Mouse (Mus musculus) hindbrain, postnatal 0 days (tissue): ENCODE measurements around the gene Cntnap1. TPM values are rescaled to one million over a fixed set of nuclear protein-coding genes. Genes with fewer than 3 reads are reported as not detected.

Experiments used
- ATAC-seq: fragments of 200-750 bp; cut with Nextera tagmentation; 2 replicates; pipeline ENCODE4 v1.8.0; 2017; ENCODE audit warnings: mild to moderate bottlenecking, moderate TSS enrichment, moderate library complexity
- DNase-seq: peaks from one replicate; pipeline ENCODE4 v3.0.0-alpha.2; 2015; ENCODE audit warnings: low spot score
- H3K27ac ChIP-seq: fragments of 300-500 bp; sonication (generic); 2 replicates; pipeline ENCODE4 v1.5.1; 2014; ENCODE audit warnings: mild to moderate bottlenecking
- H3K27me3 ChIP-seq: fragments of 300-500 bp; sonication (generic); 2 replicates; pipeline ENCODE4 v1.6.1; 2014; ENCODE audit warnings: low read length, mixed read lengths; ENCODE audit not compliant: insufficient read depth
- H3K36me3 ChIP-seq: fragments of 300-500 bp; sonication (generic); 2 replicates; pipeline ENCODE4 v1.6.1; 2014; ENCODE audit warnings: low read length, mixed read lengths; ENCODE audit not compliant: insufficient read depth
- H3K4me1 ChIP-seq: fragments of 300-500 bp; sonication (generic); 2 replicates; pipeline ENCODE4 v1.6.1; 2014; ENCODE audit warnings: antibody characterized with exemption, low read length, mixed read lengths; ENCODE audit not compliant: insufficient read depth
- H3K4me2 ChIP-seq: fragments of 300-500 bp; sonication (generic); 2 replicates; pipeline ENCODE4 v1.6.1; 2014; ENCODE audit warnings: low read depth, mild to moderate bottlenecking, low read length, moderate library complexity, mixed read lengths
- H3K4me3 ChIP-seq: fragments of 300-500 bp; sonication (generic); 2 replicates; pipeline ENCODE4 v1.5.1; 2014; ENCODE audit warnings: low read length
- H3K9ac ChIP-seq: fragments of 300-500 bp; sonication (generic); replicated peaks from 2 replicates; pipeline ENCODE4 v1.6.1; 2014; ENCODE audit warnings: mild to moderate bottlenecking, low read length, moderate library complexity, mixed read lengths
- H3K9me3 ChIP-seq: fragments of 300-500 bp; sonication (generic); 2 replicates; pipeline ENCODE4 v1.6.1; 2016; ENCODE audit warnings: low read length, mixed read lengths
- CTCF ChIP-seq: IDR thresholded peaks from 2 replicates; pipeline ENCODE4 v1.5.1; 2016; ENCODE audit warnings: antibody characterized with exemption, control low read depth, low read depth
- WGBS: fragments of 180-500 bp; shearing (Covaris S2); extraction: QIAGEN DNeasy Blood & Tissue Kit; methylation state at CpG from one replicate; pipeline ENCODE4 v1.1.7; 2014; 5-methylcytosine and 5-hydroxymethylcytosine counted together
- polyA plus RNA-seq: library from polyadenylated mRNA; unstranded; fragments of >200 nt; fragmentation: Nextera tagmentation; extraction: Ambion mirVana; gene quantifications from 2 replicates; pipeline ENCODE4 v1.2.1, GENCODE M21; 2015
- total RNA-seq: library from RNA; depleted of rRNA; stranded (reverse); fragments of >200 nt; gene quantifications from 2 replicates; pipeline ENCODE4 v1.2.3, GENCODE M21; 2014

Gene Cntnap1
- total and polyA plus RNA-seq, 2 experiments from 2014 or later = 6.5 to 28.9 TPM

DNA sequence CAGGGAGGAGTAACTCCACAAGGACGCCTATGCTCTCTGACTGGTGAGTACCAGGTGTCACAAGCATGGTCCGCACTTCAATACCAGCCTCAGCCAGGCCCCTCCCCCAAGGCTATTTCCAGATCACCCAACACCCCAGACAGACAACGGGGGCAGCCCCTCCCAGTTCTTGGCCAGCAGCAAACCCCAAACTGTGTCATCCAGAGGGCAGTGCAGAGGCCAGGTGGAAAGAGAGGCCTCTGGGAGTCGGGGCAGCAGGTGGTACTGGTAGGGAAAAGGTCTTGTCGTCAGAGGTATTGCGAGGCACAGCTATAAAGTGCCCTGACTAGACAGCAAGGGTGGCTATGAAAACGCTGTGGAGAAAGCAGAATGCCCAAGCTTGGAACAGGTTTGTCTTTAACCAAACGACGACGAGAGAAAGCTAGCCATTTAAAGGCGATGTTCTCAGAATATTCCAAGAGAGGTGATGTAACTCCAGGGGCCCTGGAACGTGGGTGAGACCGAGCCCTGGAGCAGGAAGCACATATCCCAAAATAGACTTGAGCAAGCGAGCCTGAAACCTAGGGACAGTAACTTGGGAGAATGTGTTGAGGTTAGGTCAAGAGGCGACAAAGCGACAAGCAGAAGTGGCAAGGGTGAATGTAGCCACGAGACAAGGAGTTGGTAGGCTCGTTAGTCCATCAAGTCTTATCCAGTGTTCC, 40.1 kb upstream of the Cntnap1 start:
- ATAC-seq (no peak), DNase-seq (no peak)
- 55% methylated on average over 18 of the region's 18 CpGs for WGBS
- Histone ChIP-seq H3K27me3 (no peaks in the 10 kb centered on the region), H3K4me1 (no peaks in the 10 kb centered on the region), H3K4me2 (no peak overlapping the region), H3K36me3 (peaks cover 11% of the 10 kb centered on the region), H3K27ac (no peak overlapping the region), H3K9ac (no peak overlapping the region), H3K9me3 (no peaks in the 10 kb centered on the region), H3K4me3 (no peak overlapping the region)
- no peak for TF ChIP-seq CTCF

DNA sequence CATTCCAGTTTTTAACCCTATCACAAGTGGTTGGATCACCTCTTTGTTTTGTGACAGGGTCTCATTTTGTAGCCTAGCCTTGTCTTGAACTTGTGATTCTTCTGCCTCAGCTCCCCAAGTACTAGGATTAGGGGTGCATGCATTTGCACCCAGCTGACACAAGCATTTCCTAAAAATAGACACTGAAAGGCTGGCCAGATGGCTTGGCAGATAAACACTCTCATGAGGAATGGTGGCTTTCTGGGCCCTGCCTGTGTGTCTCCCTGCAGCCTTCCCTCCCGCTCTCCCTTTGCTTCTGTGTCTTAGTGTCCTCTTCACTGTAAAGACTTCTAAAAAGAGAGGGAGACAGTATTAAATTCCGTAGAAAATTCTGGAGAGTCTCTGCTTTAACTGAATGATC, 39.1 kb upstream of the Cntnap1 start:
- WGBS = 83% methylated on average over 2 of the region's 2 CpGs
- no peak overlapping the region for H3K27ac ChIP-seq
- DNase-seq = no peak

DNA sequence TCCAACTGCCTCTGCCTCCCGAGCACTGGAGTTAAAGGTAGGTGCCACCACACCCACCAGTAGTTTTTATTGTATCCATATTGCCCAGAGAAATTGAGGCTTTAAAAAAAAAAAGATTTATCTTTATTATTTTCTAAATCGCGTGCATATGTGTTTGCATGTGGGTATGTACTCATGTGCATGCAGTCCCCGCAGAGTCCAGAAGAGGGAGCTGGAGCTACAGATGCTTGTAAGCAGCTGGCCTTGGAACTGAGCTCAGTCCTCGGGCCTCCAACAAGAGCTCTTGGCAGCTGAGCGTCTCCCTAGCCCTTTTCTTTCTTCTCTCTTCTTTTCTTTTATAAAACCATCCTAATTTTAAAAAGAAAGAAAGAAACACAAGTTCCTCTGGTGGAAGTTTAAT, 38.6 kb upstream of the Cntnap1 start:
- H3K9ac ChIP-seq = no peak overlapping the region
- H3K27ac ChIP-seq = no peak overlapping the region
- H3K4me1 ChIP-seq = no peaks in the 10 kb centered on the region
- no peaks in the 10 kb centered on the region for H3K27me3 ChIP-seq
- H3K9me3 ChIP-seq = no peaks in the 10 kb centered on the region
- 90% methylated on average over 6 of the region's 6 CpGs for WGBS
- ATAC-seq (no peak), DNase-seq (peak; percentile 79)
- no peak overlapping the region for H3K4me3 ChIP-seq
- peaks cover 2% of the 10 kb centered on the region; the same call in 1 of the 2 replicates for H3K36me3 ChIP-seq
- H3K4me2 ChIP-seq = no peak overlapping the region
- TF ChIP-seq CTCF = peak; percentile 64

More for the DNA sequence above, 39.1 kb upstream of the Cntnap1 start:
- no peak for TF ChIP-seq CTCF
- no peak overlapping the region for H3K4me2 ChIP-seq
- H3K9me3 ChIP-seq = no peaks in the 10 kb centered on the region
- no peaks in the 10 kb centered on the region for H3K4me1 ChIP-seq
- H3K27me3 ChIP-seq = no peaks in the 10 kb centered on the region
- H3K4me3 ChIP-seq = no peak overlapping the region
- H3K36me3 ChIP-seq = peaks cover 7% of the 10 kb centered on the region
- no peak for ATAC-seq
- H3K9ac ChIP-seq = no peak overlapping the region

DNA sequence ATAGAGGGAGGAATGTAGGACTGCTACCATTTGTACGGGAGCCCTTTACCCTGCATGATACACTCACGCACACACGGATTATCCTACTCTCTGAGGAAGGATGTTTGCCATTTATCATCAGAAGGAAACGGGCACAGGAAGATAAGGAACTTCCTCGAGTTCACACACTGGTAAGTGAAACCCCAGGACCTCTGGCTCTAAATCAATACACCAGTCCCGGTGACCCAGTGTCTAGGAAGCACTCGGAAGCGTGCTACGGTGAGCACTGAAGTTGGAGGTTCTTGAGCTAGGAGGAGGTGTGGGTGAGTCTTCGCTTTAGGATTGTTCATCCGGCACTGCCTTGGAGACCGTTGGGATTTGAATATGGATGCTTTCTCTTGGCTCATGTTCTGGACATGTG, 37.3 kb upstream of the Cntnap1 start:
- Histone ChIP-seq H3K27ac (no peak overlapping the region), H3K4me3 (no peak overlapping the region), H3K36me3 (no peaks in the 10 kb centered on the region), H3K27me3 (no peaks in the 10 kb centered on the region), H3K4me2 (no peak overlapping the region), H3K4me1 (no peaks in the 10 kb centered on the region), H3K9ac (no peak overlapping the region), H3K9me3 (no peaks in the 10 kb centered on the region)
- TF ChIP-seq CTCF = no peak
- ATAC-seq = no peak
- no peak for DNase-seq
- WGBS = 73% methylated on average over 12 of the region's 12 CpGs

DNA sequence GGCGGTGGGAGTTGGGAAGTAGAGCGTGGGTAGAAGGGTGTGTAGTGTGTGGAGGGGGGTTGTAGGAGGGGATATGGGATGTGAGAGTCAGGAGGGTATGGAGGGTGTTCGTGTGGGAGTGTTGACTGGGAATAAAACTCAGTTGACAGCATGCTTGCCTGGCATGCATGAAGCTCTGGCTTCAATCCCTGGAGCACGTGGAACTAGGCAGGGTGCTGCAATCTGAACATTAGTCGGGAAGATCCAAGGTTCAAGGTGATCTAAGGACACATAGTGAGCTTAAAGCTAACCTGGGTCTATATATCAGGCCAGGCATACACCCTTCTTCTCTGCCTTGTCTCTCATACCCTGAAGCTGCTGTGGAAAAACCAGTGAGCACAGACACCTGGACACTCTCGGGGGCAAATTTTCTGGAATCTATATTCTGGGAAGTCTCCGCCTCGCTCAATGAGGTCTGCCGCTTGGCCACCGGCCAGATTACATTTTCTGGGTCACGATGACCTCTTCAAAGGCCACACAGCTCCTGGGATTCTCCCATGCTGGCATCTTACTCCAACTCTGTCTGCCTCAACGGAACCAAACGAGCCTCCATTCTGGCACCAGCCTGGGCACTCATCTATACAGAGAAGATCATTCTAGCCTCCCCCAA, 36.0 kb upstream of the Cntnap1 start:
- DNase-seq (no peak), ATAC-seq (no peak)
- Histone ChIP-seq H3K27ac (no peak overlapping the region), H3K4me3 (no peak overlapping the region), H3K36me3 (no peaks in the 10 kb centered on the region), H3K9ac (no peak overlapping the region), H3K27me3 (no peaks in the 10 kb centered on the region), H3K4me2 (no peak overlapping the region), H3K9me3 (no peaks in the 10 kb centered on the region), H3K4me1 (no peaks in the 10 kb centered on the region)
- WGBS = 64% methylated on average over 13 of the region's 13 CpGs
- no peak for TF ChIP-seq CTCF

DNA sequence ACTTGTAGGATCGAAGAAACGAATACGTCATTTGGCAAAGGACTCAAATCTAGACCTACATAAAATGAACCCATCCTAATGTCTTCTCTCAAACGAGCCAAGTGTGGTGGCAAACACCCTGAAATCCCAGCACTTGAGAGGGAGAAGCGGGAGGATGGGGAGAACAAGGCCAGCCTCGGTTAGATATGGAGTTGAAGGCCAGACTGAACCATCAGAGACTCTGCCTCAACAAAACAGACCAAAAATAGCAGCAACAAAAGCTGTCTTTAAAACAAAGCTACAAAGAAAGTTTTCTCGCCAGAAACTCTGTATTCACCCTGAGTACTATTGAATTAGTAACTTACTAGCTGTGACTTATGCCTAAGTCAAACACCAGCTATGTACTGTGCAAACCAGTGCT, 33.3 kb upstream of the Cntnap1 start:
- Histone ChIP-seq H3K4me2 (no peak overlapping the region), H3K4me3 (no peak overlapping the region), H3K9ac (no peak overlapping the region), H3K27me3 (no peaks in the 10 kb centered on the region), H3K36me3 (no peaks in the 10 kb centered on the region), H3K27ac (no peak overlapping the region), H3K9me3 (no peaks in the 10 kb centered on the region), H3K4me1 (no peaks in the 10 kb centered on the region)
- DNase-seq (no peak), ATAC-seq (no peak)
- 77% methylated on average over 7 of the region's 7 CpGs for WGBS
- TF ChIP-seq CTCF = no peak

DNA sequence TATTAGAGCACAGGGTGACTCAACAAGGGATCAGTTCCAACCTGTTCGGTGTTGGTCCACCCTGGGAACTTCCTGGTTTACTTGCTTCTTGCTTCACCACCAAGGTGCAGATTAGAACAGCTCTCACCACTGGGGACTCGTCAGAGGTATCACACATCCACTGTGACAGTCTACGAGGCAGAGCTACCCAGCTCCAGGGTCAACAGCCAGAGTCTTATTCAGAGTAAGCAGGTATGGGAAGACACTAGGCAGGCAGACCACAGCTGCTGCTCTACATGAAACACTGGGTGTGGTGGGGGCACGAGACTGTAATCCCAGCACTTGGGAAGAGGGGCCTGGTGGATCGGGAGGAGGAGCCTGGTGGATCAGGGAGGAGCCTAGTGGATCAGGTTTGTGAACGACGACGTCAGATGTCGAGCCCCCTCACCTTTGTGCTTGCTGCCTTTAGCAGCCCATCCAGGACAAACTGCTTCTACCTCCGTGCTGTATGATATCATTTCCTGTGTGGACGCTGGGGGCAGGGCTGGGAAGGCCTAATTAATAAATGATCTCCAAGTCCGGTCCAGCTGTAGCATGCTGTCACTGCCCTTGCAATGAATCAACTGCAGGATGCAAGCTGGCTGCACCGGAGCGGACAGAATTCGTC, 31.7 kb upstream of the Cntnap1 start:
- no peak overlapping the region for H3K9ac ChIP-seq
- H3K27me3 ChIP-seq = no peaks in the 10 kb centered on the region
- TF ChIP-seq CTCF = 0 out of 2 replicates have a peak, but pooled peaks have one; percentile 2
- WGBS = 23% methylated on average over 15 of the region's 15 CpGs
- peak overlapping the region; percentile 13 for H3K4me2 ChIP-seq
- peak overlapping the region; percentile 55 for H3K27ac ChIP-seq
- 0 out of 2 replicates have a peak overlapping the region, but pooled peaks have one; percentile 3 for H3K4me3 ChIP-seq
- H3K4me1 ChIP-seq = peaks cover 3% of the 10 kb centered on the region; the same call in 1 of the 2 replicates
- peak; percentile 69 for DNase-seq
- ATAC-seq = peak; percentile 80
- no peaks in the 10 kb centered on the region for H3K9me3 ChIP-seq
- no peaks in the 10 kb centered on the region for H3K36me3 ChIP-seq
